Mouse (Mus musculus): Measurements from ENCODE around the gene Prps1. TPM values are rescaled to one million over a fixed set of nuclear protein-coding genes. Genes with fewer than 3 reads are reported as not detected.

The Prps1 gene
- polyA plus RNA-seq, 1 experiment = 22.9 TPM

DNA sequence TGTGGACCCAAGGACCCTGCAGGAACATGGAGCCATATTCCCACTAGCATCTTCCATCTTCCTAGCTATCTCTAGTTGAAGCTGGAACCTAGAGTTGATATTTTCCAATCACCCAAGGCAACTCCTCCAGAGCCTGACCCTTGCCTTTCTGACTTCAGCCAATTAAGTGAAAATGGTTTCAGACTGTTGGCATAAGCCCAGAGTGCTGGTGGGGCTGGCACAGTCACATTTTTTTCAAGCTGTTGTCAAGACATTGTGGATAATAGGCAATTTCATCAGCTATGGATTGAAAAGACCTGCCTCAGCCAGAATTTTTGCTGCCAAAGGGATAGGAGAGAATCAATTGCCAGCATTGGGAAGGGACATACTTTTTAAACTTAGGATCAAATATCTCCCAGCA is 18.5 kb upstream of the Prps1 start:
- Histone ChIP-seq H3K4me3 (replicated peaks; ENCODE audit: control insufficient read depth, low read depth, low read length) (no peak overlapping the region), H3K27ac (ENCODE audit: control insufficient read depth, insufficient read depth, low read depth, low read length, poor library complexity) (no peak overlapping the region), H3K4me1 (ENCODE audit: control insufficient read depth, insufficient read depth, low read length) (no peaks in the 10 kb centered on the region)
- TF ChIP-seq CTCF (IDR thresholded peaks at IDR 0.05; ENCODE audit: control insufficient read depth, insufficient read depth, low read length) (no peak), POLR2A (IDR thresholded peaks at IDR 0.05; ENCODE audit: borderline replicate concordance, control insufficient read depth, low read depth, low read length) (no peak)

DNA sequence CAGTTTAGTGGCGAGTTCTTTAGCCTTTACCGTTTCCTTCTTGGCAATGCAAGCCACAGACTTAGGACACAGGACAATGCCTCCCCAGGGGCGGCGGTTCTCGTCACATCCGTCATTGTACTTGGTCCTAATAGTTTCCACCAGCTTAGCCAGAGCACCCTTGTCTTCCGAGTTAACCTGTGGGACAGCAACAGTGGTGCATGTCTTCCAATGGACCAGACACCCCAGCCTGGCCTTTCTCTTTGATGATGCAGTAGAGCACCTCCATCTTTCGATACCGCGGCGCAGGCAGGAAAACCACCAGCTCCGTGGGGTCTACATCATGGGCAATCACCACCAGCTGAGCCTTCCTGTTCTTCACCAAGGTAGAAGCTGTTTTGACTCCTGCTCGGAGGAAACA is 10.9 kb upstream of the Prps1 start:
- Histone ChIP-seq H3K4me1 (ENCODE audit: control insufficient read depth, insufficient read depth, low read length) (no peaks in the 10 kb centered on the region), H3K27ac (ENCODE audit: control insufficient read depth, insufficient read depth, low read depth, low read length, poor library complexity) (no peak overlapping the region), H3K4me3 (replicated peaks; ENCODE audit: control insufficient read depth, low read depth, low read length) (no peak overlapping the region)
- no peak for TF ChIP-seq POLR2A (IDR thresholded peaks at IDR 0.05; ENCODE audit: borderline replicate concordance, control insufficient read depth, low read depth, low read length)
- TF ChIP-seq CTCF (IDR thresholded peaks at IDR 0.05; ENCODE audit: control insufficient read depth, insufficient read depth, low read length) = no peak
- 59% methylated on average over 13 of the region's 13 CpGs for WGBS

DNA sequence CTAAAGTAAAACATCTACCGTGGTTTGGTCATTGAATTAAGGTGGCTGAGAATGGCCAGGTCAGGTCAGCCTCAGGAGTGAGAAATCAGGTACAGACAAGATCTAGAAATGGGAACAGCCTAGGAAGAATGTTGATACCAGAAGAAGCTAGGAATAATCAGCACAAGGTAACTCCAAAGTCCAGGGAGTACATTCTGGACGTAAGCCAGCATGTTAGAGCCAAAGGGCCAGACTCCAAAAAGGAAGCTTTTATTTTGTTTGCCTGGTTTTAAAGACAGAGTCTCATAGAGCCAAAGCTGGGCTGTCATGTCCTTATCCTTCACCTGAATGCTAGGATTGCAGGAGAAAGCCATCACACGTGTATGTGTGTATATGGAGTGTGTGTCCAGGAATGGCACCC is 6.3 kb upstream of the Prps1 start:
- no peaks in the 10 kb centered on the region for H3K4me1 ChIP-seq (ENCODE audit: control insufficient read depth, insufficient read depth, low read length)
- 67% methylated on average over 3 of the region's 3 CpGs for WGBS
- TF ChIP-seq CTCF (IDR thresholded peaks at IDR 0.05; ENCODE audit: control insufficient read depth, insufficient read depth, low read length) (no peak), POLR2A (IDR thresholded peaks at IDR 0.05; ENCODE audit: borderline replicate concordance, control insufficient read depth, low read depth, low read length) (no peak)
- no peak overlapping the region for H3K27ac ChIP-seq (ENCODE audit: control insufficient read depth, insufficient read depth, low read depth, low read length, poor library complexity)
- H3K4me3 ChIP-seq (replicated peaks; ENCODE audit: control insufficient read depth, low read depth, low read length) = no peak overlapping the region

DNA sequence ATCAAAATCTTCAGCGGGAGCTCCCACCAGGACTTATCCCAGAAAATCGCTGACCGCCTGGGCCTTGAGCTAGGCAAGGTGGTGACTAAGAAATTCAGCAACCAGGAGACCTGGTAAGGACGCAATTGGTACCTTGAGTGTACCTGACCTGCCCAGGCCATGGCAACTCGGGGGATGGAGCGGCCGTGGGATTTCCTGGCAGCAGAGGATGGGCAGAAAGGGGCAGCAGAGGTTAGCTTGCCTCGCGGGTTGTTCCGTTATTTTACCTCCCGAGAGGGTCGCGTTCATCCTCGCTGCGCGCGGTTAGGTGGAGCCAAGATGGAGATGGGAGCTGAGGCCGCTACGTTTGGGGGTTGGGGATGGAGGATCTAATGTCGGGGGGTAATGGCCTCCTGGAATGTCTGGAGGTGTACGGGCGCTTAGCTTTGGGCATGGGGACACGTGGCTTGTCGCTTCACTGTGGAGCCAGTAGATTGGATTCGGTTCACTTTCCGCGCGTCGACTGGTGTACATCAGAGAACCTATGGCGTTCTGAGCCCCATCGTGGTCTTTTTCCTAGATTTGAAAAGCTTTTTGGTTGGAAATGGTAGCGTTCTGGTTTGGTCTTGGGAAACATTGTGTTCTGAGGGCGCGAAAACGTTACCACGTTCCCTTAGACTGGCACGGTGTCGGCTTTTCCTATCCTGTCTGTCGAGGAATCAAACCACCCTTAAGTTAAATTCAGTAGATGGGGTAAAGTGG is 508 bp downstream of the Prps1 start:
- Histone ChIP-seq H3K27ac (ENCODE audit: control insufficient read depth, insufficient read depth, low read depth, low read length, poor library complexity) (no peak overlapping the region), H3K4me3 (replicated peaks; ENCODE audit: control insufficient read depth, low read depth, low read length) (peak overlapping the region; percentile 85), H3K4me1 (ENCODE audit: control insufficient read depth, insufficient read depth, low read length) (no peaks in the 10 kb centered on the region; the same call in 1 of the 2 replicates)
- WGBS = 9% methylated on average over 39 of the region's 39 CpGs
- TF ChIP-seq CTCF (IDR thresholded peaks at IDR 0.05; ENCODE audit: control insufficient read depth, insufficient read depth, low read length) (no peak), POLR2A (IDR thresholded peaks at IDR 0.05; ENCODE audit: borderline replicate concordance, control insufficient read depth, low read depth, low read length) (no peak)

DNA sequence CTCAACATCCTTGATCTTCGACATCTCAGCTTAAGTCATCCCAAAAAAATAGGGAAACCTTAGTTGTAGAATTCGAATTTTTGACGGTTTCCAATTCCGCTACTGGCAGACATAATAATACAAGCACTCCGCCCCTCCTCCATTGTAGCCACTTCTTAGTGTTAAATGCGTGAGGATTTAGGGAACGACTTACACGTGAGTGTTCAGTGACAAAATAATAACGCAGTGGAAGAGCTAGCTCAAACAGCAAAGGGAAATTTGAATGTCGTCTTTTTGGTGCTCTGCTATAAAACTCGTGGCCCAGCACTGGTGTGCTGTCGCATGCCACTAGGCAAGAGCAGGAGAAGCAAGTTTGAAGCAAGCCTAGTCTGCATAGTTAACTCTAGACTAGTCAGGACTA is 1.1 kb downstream of the Prps1 start:
- Histone ChIP-seq H3K4me1 (ENCODE audit: control insufficient read depth, insufficient read depth, low read length) (no peaks in the 10 kb centered on the region; the same call in 1 of the 2 replicates), H3K27ac (ENCODE audit: control insufficient read depth, insufficient read depth, low read depth, low read length, poor library complexity) (no peak overlapping the region), H3K4me3 (replicated peaks; ENCODE audit: control insufficient read depth, low read depth, low read length) (peak overlapping the region; percentile 85)
- WGBS = 11% methylated on average over 12 of the region's 12 CpGs
- TF ChIP-seq POLR2A (IDR thresholded peaks at IDR 0.05; ENCODE audit: borderline replicate concordance, control insufficient read depth, low read depth, low read length) (no peak), CTCF (IDR thresholded peaks at IDR 0.05; ENCODE audit: control insufficient read depth, insufficient read depth, low read length) (no peak)

DNA sequence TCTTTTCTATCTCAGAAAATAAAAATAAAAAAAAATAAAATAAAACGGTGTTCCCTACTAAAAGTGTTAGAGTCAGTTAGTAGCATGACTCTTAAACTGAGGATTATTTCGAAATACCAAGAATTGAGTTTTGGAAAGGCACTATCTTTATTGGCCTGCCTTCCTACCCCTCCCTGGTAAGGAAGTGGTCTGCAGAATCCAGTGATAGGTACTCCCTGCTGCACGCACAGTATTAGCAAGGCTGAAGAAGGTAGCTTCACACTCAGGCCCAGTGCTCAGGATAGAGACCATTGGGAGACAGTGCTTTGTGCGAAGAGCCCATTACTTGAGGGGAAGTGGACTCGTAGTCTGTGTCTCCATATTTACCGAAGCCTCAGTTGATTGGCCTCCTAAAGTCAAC is 21.8 kb downstream of the Prps1 start:
- Histone ChIP-seq H3K27ac (ENCODE audit: control insufficient read depth, insufficient read depth, low read depth, low read length, poor library complexity) (no peak overlapping the region), H3K4me1 (ENCODE audit: control insufficient read depth, insufficient read depth, low read length) (no peaks in the 10 kb centered on the region), H3K4me3 (replicated peaks; ENCODE audit: control insufficient read depth, low read depth, low read length) (no peak overlapping the region)
- WGBS = 64% methylated on average over 6 of the region's 6 CpGs
- TF ChIP-seq POLR2A (IDR thresholded peaks at IDR 0.05; ENCODE audit: borderline replicate concordance, control insufficient read depth, low read depth, low read length) (no peak), CTCF (IDR thresholded peaks at IDR 0.05; ENCODE audit: control insufficient read depth, insufficient read depth, low read length) (no peak)

DNA sequence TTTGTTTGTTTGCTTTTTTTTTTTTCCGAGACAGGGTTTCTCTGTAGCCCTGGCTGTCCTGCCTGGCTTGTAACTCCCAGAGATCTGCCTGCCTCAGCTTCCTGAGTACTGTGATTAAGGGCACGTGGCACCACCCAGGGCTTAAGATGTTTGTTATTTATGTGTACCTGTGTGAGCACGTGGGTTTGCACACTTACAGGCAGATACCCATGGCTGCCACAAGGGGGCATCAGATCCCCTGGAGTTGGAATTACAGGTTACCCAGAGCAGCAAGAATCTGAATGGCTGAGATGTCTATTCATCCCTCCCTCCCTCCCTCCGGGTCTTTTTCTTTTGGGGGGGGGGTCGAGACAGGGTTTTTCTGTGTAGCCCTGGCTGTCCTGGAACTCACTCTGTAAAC is 22.8 kb downstream of the Prps1 start:
- no peaks in the 10 kb centered on the region for H3K4me1 ChIP-seq (ENCODE audit: control insufficient read depth, insufficient read depth, low read length)
- no peak overlapping the region for H3K27ac ChIP-seq (ENCODE audit: control insufficient read depth, insufficient read depth, low read depth, low read length, poor library complexity)
- 34% methylated on average over 4 of the region's 5 CpGs for WGBS
- TF ChIP-seq CTCF (IDR thresholded peaks at IDR 0.05; ENCODE audit: control insufficient read depth, insufficient read depth, low read length) (peak; percentile 77), POLR2A (IDR thresholded peaks at IDR 0.05; ENCODE audit: borderline replicate concordance, control insufficient read depth, low read depth, low read length) (no peak)
- H3K4me3 ChIP-seq (replicated peaks; ENCODE audit: control insufficient read depth, low read depth, low read length) = no peak overlapping the region

DNA sequence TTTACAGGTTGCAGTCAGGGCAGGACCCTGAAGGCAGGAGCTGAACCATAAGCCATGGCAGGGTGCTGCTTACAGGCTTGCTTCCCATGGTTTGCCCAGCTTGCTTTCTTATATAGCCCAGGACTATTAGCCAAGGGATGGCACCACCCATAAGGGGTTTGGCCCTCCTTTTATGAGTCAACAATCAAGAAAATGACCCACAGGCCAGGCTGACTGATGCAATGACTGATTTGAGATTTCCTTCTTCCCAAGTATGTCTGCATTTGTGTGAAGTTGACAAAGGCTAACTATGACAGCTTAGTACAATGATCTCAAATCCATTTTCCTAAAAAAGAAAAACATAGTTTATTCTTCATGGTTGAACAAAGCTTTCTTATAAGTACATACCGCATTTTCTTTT is 32.8 kb downstream of the Prps1 start:
- WGBS = 76% methylated on average over 1 of the region's 1 CpGs
- TF ChIP-seq POLR2A (IDR thresholded peaks at IDR 0.05; ENCODE audit: borderline replicate concordance, control insufficient read depth, low read depth, low read length) (no peak), CTCF (IDR thresholded peaks at IDR 0.05; ENCODE audit: control insufficient read depth, insufficient read depth, low read length) (no peak)
- Histone ChIP-seq H3K4me3 (replicated peaks; ENCODE audit: control insufficient read depth, low read depth, low read length) (no peak overlapping the region), H3K27ac (ENCODE audit: control insufficient read depth, insufficient read depth, low read depth, low read length, poor library complexity) (no peak overlapping the region), H3K4me1 (ENCODE audit: control insufficient read depth, insufficient read depth, low read length) (no peaks in the 10 kb centered on the region)

DNA sequence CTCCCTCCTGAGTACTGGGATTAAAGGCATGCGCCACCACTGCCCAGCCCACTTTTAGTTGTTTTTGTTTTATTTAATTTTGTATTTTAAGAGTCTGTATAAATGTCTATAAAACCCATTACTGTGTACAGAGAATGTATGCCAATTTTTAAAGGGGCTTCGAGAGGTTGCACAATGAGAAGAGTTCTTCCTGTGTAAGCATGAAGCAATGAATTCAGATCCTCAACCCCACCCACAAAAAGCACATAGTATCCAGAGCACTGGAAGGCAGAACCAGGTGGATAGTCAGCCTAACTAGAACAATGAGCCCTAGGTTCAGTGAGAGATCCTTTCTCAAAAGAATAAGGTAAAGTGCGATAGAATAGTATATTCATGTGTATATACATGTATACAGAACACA is 33.8 kb downstream of the Prps1 start:
- TF ChIP-seq CTCF (IDR thresholded peaks at IDR 0.05; ENCODE audit: control insufficient read depth, insufficient read depth, low read length) (no peak), POLR2A (IDR thresholded peaks at IDR 0.05; ENCODE audit: borderline replicate concordance, control insufficient read depth, low read depth, low read length) (no peak)
- WGBS = 63% methylated on average over 3 of the region's 3 CpGs

More for the DNA sequence above, 33.8 kb downstream of the Prps1 start:
- H3K27ac ChIP-seq (ENCODE audit: control insufficient read depth, insufficient read depth, low read depth, low read length, poor library complexity) = no peak overlapping the region
- H3K4me1 ChIP-seq (ENCODE audit: control insufficient read depth, insufficient read depth, low read length) = no peaks in the 10 kb centered on the region
- H3K4me3 ChIP-seq (replicated peaks; ENCODE audit: control insufficient read depth, low read depth, low read length) = no peak overlapping the region

Measured in bone marrow, adult 2 months (tissue).